Mouse (Mus musculus) liver, adult 2 months (tissue): Measurements from ENCODE around the gene Cps1.

Source experiments
- CTCF ChIP-seq: fragments of 200-500 bp; IDR thresholded peaks from 2 replicates; pipeline ENCODE4 v1.5.1; 2011; ENCODE audit warnings: low read depth, low read length, control low read depth
- POLR2A ChIP-seq: fragments of 200-500 bp; IDR thresholded peaks from 2 replicates; pipeline ENCODE4 v1.6.1; 2011; ENCODE audit warnings: low read length, control low read depth; ENCODE audit not compliant: insufficient read depth; ENCODE audit errors: extremely low read depth

DNA sequence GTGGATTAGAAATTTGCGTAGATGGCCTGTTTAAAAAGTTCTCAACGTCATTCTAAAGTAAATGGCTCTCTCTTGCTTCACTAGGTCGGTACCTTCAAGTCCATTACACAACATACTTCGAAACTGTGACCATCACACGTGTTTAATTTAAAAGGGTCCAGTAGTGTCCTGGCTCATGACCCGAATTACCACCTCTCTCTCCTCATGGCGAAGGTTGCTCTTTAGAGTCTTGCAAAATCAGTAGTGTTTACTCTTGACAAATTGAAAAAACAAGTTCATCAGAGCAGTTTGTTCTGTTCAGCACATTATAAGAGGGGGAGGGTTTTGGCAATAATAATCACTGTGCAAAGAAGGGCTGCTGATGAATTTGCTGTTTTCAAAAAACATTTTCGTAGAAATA lies 6.3 kb upstream of the Cps1 start:
- TF ChIP-seq POLR2A (no peak), CTCF (no peak)
